Mouse (Mus musculus) brain, embryonic 14.5 days (tissue): ENCODE results near the gene Zfp827.

Experiments
- CTCF ChIP-seq: fragments of 200-500 bp; IDR thresholded peaks from 2 replicates; pipeline ENCODE4 v1.5.1; 2012; ENCODE audit warnings: inconsistent platforms, mild to moderate bottlenecking, moderate library complexity, borderline replicate concordance; ENCODE audit not compliant: insufficient read depth, insufficient read length; ENCODE audit errors: extremely low read depth
- POLR2A ChIP-seq: fragments of 200-500 bp; IDR thresholded peaks from 2 replicates; pipeline ENCODE4 v1.6.1; 2012; ENCODE audit warnings: mild to moderate bottlenecking, inconsistent platforms, borderline replicate concordance; ENCODE audit not compliant: poor library complexity, insufficient read depth, insufficient read length, severe bottlenecking; ENCODE audit errors: extremely low read depth

DNA sequence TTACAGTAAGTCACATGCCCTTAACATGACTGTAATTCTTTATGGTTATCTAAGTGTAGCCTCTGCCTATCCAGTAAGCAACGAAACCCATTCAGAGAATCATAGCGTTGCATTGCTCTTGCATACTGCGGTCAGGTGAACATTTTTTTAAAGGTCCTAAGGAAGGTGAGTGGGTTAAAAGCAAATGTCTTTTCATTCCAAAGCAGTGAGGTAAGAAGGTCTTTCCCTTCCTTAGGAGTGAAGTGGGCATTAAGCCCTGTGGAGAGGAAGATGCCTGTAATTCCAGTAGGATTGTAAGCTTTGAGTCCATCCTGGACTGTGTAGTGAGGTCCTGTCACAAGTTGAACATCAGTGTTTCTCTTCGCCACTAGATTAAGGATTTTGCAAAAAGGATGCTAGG lies 66.2 kb downstream of the Zfp827 start:
- TF ChIP-seq CTCF (no peak), POLR2A (no peak)
